Mouse (Mus musculus): ENCODE data around the gene Tcta. TPM values are rescaled to one million over a fixed set of nuclear protein-coding genes. Genes with fewer than 3 reads are reported as not detected.

The Tcta gene
- polyA plus RNA-seq, 1 experiment from 2014 or later: 38.2 TPM

DNA sequence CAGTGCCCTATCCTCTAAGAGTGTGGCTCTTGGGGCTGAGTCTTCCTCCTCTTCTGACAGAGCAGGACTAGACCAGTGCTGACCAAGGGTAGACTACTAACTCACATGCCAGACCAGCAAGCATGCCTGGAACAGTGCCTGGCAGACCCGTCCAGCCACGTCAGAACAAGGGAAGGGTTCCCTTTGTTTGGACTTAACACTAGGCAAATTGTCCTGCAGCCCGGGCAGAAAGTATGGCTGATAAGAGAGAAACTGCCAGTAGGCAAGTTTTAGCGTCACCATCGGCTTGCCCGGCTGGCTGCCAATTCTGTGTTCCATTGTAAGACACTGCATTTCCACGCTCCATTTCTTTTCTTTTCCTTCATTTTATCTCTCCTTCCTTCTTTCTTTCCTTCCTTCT lies 38.3 kb downstream of the Tcta start:
- H3K9ac ChIP-seq (ENCODE audit: low read depth, low read length): no peak overlapping the region
- no peaks in the 10 kb centered on the region for H3K36me3 ChIP-seq (ENCODE audit: control insufficient read depth, insufficient read depth, low read length)
- ATAC-seq (ENCODE audit: low read depth) (no peak), DNase-seq (ENCODE audit: low spot score) (no peak)
- 74% methylated on average over 7 of the region's 7 CpGs for WGBS
- no peak overlapping the region for H3K27ac ChIP-seq (replicated peaks; ENCODE audit: low read depth, low read length)
- no peaks in the 10 kb centered on the region for H3K9me3 ChIP-seq (ENCODE audit: control insufficient read depth, low read length)
- no peak overlapping the region for H3K4me2 ChIP-seq (ENCODE audit: low read depth, low read length)
- H3K4me1 ChIP-seq (ENCODE audit: control insufficient read depth, insufficient read depth, low read length): peaks cover 9% of the 10 kb centered on the region
- H3K4me3 ChIP-seq (ENCODE audit: low read depth, low read length): no peak overlapping the region
- H3K27me3 ChIP-seq (replicated peaks; ENCODE audit: control insufficient read depth, insufficient read depth, low read length): no peaks in the 10 kb centered on the region

DNA sequence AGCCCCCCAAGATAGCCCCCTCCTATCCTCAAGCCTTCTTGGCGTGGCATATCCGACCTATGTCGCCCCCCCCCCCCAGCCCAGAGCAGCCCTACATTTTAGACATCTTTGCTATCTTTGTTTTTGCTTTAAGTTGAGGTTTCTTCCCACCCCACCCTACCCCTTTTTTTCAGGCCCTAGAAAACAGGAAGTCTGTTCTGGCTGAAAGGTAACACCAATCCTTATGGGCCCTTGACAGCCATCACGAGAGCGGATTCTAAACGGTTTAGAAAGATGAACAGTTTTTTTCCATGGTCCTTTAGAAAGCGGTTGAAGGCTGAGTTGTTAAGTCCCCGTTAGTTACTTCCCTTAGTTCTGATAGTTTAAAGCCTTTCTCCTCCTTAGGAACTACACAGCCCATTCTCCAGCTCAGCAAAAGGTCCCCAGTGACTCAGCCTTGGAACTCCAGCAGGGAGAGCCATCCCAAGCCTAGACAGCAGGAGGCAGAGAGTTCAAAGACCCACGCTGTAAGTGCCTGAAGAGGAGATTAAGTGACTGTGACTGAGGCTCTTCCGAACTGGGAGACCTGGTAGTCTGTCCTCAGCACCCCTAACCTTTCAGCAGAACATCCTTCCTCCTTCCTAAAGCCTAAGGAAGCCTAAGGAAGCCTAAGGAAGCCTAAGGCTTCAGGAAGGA lies 39.6 kb downstream of the Tcta start:
- Histone ChIP-seq H3K4me3 (ENCODE audit: low read depth, low read length) (no peak overlapping the region), H3K9ac (ENCODE audit: low read depth, low read length) (no peak overlapping the region), H3K4me2 (ENCODE audit: low read depth, low read length) (no peak overlapping the region), H3K4me1 (ENCODE audit: control insufficient read depth, insufficient read depth, low read length) (peaks cover 22% of the 10 kb centered on the region), H3K36me3 (ENCODE audit: control insufficient read depth, insufficient read depth, low read length) (no peaks in the 10 kb centered on the region), H3K27me3 (replicated peaks; ENCODE audit: control insufficient read depth, insufficient read depth, low read length) (no peaks in the 10 kb centered on the region), H3K9me3 (ENCODE audit: control insufficient read depth, low read length) (no peaks in the 10 kb centered on the region), H3K27ac (replicated peaks; ENCODE audit: low read depth, low read length) (no peak overlapping the region)
- no peak for DNase-seq (ENCODE audit: low spot score)
- no peak for ATAC-seq (ENCODE audit: low read depth)
- 48% methylated on average over 9 of the region's 10 CpGs for WGBS

DNA sequence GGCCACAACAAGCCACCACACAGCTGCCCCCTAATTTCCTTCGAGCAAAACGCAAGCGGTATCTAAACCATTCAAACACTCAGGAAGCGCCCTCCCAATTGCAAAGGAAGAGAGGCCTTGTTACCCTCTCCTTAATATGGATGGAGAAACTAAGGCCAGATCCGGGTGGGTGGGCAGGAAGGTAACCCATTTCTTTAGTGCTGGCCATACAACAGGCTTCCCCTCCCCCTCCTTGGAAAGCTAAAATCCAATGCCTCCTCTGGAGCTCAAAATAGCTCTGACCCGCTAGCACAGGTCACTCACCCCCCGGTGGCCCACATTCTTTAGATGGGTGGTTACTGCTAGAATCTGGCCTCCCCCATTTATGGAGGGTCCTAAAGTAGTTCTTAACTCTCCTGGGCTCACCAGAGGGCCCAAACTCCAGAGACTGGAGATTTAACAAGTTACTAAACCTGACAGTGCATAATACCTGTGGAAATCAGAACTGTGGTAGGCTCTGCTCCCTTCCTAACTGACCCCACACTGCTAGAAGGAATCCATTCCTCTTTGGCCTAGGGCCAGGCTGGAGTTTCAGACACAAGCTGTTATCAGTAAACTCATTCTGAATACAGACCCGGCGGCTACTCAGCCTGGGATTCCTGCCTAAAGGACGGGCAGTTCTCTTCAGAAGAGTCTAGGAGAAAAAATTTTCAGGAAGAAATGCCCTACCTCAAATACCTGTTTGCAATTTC lies 41.6 kb downstream of the Tcta start:
- Histone ChIP-seq H3K27me3 (replicated peaks; ENCODE audit: control insufficient read depth, insufficient read depth, low read length) (no peaks in the 10 kb centered on the region), H3K4me1 (ENCODE audit: control insufficient read depth, insufficient read depth, low read length) (peaks cover 22% of the 10 kb centered on the region), H3K9ac (ENCODE audit: low read depth, low read length) (peak overlapping the region; percentile 89), H3K4me2 (ENCODE audit: low read depth, low read length) (peak overlapping the region; percentile 80), H3K27ac (replicated peaks; ENCODE audit: low read depth, low read length) (peak overlapping the region; percentile 88), H3K9me3 (ENCODE audit: control insufficient read depth, low read length) (no peaks in the 10 kb centered on the region), H3K36me3 (ENCODE audit: control insufficient read depth, insufficient read depth, low read length) (no peaks in the 10 kb centered on the region), H3K4me3 (ENCODE audit: low read depth, low read length) (peak overlapping the region; percentile 95)
- DNase-seq (ENCODE audit: low spot score) (no peak), ATAC-seq (ENCODE audit: low read depth) (no peak; the same call in 1 of the 2 replicates)
- WGBS: 10% methylated on average over 10 of the region's 10 CpGs

DNA sequence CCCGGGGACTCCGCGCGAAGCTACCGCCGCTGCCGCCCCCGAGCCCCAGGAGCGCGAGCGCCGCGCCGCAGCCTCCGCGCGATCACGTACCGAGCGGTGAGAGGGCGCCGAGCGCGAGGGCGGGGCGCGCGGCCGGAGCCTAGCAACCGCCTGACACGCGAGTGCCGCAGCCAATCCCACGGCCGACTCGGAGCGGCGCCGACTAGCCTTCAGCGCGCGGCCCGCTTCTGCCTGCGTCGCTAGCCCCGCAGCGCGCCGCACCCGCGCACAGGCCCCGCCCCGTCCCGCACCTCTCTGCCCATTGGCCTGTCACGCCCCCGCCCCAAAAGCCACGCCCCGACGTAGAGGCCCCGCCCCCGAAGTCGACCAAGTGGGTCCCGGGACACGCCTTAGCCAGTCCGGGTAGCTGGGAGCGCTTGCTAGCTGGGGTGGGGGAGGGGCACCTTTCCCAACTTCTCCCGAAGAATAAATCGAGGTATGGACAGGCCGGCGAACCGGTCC lies 42.2 kb downstream of the Tcta start, which contains the start of gene Dag1:
Gene Dag1, minus strand, starts transcription at position 269 of the 501 bp plus-strand sequence.
- peak; percentile 98 for ATAC-seq (ENCODE audit: low read depth)
- WGBS: 0% methylated on average over 14 of the region's 71 CpGs
- peaks cover 22% of the 10 kb centered on the region for H3K4me1 ChIP-seq (ENCODE audit: control insufficient read depth, insufficient read depth, low read length)

DNA sequence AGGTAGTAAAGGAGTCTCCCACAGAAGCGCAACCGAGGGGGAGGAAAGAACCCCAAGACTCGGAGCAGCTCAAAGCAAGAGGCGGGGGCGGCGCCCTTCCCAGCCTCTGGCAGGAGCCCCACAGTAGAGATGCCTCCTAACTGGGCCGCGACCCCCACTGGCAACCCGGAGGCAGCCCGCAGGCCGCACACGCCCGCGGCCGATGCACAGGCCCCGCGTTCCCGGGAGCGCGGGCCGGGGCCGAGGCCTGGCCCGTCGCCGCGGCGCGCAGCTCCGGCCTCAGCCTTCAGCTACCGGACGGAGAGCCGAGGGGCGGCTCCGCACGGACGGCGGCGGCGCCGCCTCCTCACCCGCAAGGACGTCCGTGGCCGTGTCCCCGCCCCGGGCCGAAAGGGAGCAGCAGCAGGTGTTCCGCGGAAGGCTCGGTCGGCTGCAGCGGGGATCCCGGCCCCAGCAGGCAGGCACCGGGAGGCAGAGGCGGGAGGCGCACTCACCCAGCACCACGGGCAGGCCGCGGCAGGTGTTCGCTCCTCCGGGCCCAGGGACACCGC lies 42.8 kb downstream of the Tcta start:
- no peaks in the 10 kb centered on the region for H3K9me3 ChIP-seq (ENCODE audit: control insufficient read depth, low read length)
- H3K4me2 ChIP-seq (ENCODE audit: low read depth, low read length): peak overlapping the region; percentile 80
- H3K27me3 ChIP-seq (replicated peaks; ENCODE audit: control insufficient read depth, insufficient read depth, low read length): no peaks in the 10 kb centered on the region
- peak overlapping the region; percentile 95 for H3K4me3 ChIP-seq (ENCODE audit: low read depth, low read length)
- H3K4me1 ChIP-seq (ENCODE audit: control insufficient read depth, insufficient read depth, low read length): peaks cover 22% of the 10 kb centered on the region
- ATAC-seq (ENCODE audit: low read depth): peak; percentile 56
- DNase-seq (ENCODE audit: low spot score): no peak
- H3K27ac ChIP-seq (replicated peaks; ENCODE audit: low read depth, low read length): peak overlapping the region; percentile 88
- peak overlapping the region; percentile 89 for H3K9ac ChIP-seq (ENCODE audit: low read depth, low read length)
- no peaks in the 10 kb centered on the region for H3K36me3 ChIP-seq (ENCODE audit: control insufficient read depth, insufficient read depth, low read length)
- WGBS: under 1% methylated on average over 39 of the region's 62 CpGs

More for the DNA sequence above, 42.2 kb downstream of the Tcta start, which contains the start of gene Dag1:
- H3K9ac ChIP-seq (ENCODE audit: low read depth, low read length): peak within 1 kb of the TSS; percentile 89
- H3K36me3 ChIP-seq (ENCODE audit: control insufficient read depth, insufficient read depth, low read length): no peaks in the 10 kb centered on the region
- peak within 1 kb of the TSS; percentile 88 for H3K27ac ChIP-seq (replicated peaks; ENCODE audit: low read depth, low read length)
- DNase-seq (ENCODE audit: low spot score): peak; percentile 98
- H3K27me3 ChIP-seq (replicated peaks; ENCODE audit: control insufficient read depth, insufficient read depth, low read length): no peaks in the 10 kb centered on the region
- no peaks in the 10 kb centered on the region for H3K9me3 ChIP-seq (ENCODE audit: control insufficient read depth, low read length)
- H3K4me2 ChIP-seq (ENCODE audit: low read depth, low read length): peak within 1 kb of the TSS; percentile 80
- H3K4me3 ChIP-seq (ENCODE audit: low read depth, low read length): peak within 1 kb of the TSS; percentile 95

DNA sequence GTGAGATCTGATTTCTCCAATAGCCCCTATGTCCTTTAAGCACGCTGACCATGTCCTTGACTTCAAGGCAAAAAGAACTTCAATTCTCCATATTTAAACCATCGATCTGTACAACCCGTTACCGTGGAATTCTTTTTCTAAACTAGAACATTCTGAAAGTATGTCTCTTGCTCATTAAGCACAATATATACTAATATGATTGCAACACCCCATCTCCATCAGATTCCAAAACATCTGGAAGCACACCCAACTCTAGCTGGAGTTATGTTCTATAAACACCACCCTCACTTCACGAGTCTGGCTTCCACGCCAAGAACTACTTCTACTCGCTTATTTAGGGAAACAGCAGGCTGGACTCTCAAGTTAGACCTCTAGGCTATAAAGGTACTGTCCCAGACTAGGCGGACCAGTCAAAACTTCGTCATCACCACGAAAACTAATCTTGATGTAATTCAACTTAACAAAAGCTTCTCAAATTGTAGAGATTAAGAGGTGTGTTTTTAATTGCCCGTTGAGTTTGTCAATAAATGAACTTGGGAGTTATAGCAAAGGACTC lies 43.4 kb downstream of the Tcta start:
- Histone ChIP-seq H3K27me3 (replicated peaks; ENCODE audit: control insufficient read depth, insufficient read depth, low read length) (no peaks in the 10 kb centered on the region), H3K4me3 (ENCODE audit: low read depth, low read length) (peak overlapping the region; percentile 95), H3K9me3 (ENCODE audit: control insufficient read depth, low read length) (no peaks in the 10 kb centered on the region), H3K9ac (ENCODE audit: low read depth, low read length) (peak overlapping the region; percentile 89), H3K27ac (replicated peaks; ENCODE audit: low read depth, low read length) (peak overlapping the region; percentile 88), H3K4me2 (ENCODE audit: low read depth, low read length) (peak overlapping the region; percentile 80), H3K36me3 (ENCODE audit: control insufficient read depth, insufficient read depth, low read length) (no peaks in the 10 kb centered on the region), H3K4me1 (ENCODE audit: control insufficient read depth, insufficient read depth, low read length) (peaks cover 22% of the 10 kb centered on the region)
- ATAC-seq (ENCODE audit: low read depth) (no peak), DNase-seq (ENCODE audit: low spot score) (no peak)
- 38% methylated on average over 11 of the region's 11 CpGs for WGBS

DNA sequence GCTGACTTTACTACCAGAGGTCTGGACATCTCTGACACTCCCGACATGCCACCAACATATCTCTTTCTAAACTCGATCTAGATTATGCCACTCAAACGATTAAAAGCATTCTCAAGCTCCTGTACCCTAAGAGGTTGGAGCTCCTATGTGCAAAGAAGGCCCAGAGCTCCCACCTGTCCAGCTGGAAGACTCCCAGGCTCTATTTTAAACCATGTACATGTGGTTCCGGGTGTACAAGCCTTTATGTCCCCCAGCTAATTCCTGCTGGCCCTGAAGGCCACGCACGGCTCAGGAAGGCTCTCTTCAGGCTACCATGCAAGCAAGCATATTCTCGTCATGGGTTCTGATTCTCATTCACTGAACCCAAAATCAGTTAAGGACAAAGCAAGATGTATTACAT lies 44.1 kb downstream of the Tcta start:
- 70% methylated on average over 7 of the region's 7 CpGs for WGBS
- Histone ChIP-seq H3K4me3 (ENCODE audit: low read depth, low read length) (peak overlapping the region; percentile 95), H3K27me3 (replicated peaks; ENCODE audit: control insufficient read depth, insufficient read depth, low read length) (no peaks in the 10 kb centered on the region), H3K4me1 (ENCODE audit: control insufficient read depth, insufficient read depth, low read length) (peaks cover 22% of the 10 kb centered on the region), H3K4me2 (ENCODE audit: low read depth, low read length) (peak overlapping the region; percentile 80), H3K9ac (ENCODE audit: low read depth, low read length) (no peak overlapping the region; the same call in 1 of the 2 replicates), H3K36me3 (ENCODE audit: control insufficient read depth, insufficient read depth, low read length) (no peaks in the 10 kb centered on the region), H3K27ac (replicated peaks; ENCODE audit: low read depth, low read length) (no peak overlapping the region), H3K9me3 (ENCODE audit: control insufficient read depth, low read length) (no peaks in the 10 kb centered on the region)
- ATAC-seq (ENCODE audit: low read depth) (no peak), DNase-seq (ENCODE audit: low spot score) (no peak)

DNA sequence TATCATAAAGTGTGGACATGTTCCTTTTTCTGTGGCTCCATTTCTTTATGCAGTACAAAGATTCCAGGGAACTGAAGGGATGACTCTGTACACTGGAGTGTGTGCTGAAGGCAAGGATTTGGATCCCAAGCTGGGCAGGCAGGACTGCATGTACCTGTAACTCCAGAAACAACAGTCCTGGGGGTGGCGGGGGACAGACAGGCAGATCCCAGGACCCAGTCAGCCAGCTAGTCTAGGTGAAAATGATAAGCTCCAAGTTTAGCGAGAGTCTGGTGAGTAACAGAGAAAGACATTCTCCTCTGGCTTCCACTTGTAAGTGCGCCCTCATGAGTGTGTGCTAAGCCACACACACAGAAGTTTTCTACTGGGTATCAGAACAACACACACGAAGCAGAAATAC lies 45.4 kb downstream of the Tcta start:
- Histone ChIP-seq H3K4me3 (ENCODE audit: low read depth, low read length) (no peak overlapping the region), H3K27me3 (replicated peaks; ENCODE audit: control insufficient read depth, insufficient read depth, low read length) (no peaks in the 10 kb centered on the region), H3K9me3 (ENCODE audit: control insufficient read depth, low read length) (no peaks in the 10 kb centered on the region), H3K4me2 (ENCODE audit: low read depth, low read length) (no peak overlapping the region), H3K27ac (replicated peaks; ENCODE audit: low read depth, low read length) (no peak overlapping the region), H3K36me3 (ENCODE audit: control insufficient read depth, insufficient read depth, low read length) (no peaks in the 10 kb centered on the region), H3K4me1 (ENCODE audit: control insufficient read depth, insufficient read depth, low read length) (peaks cover 22% of the 10 kb centered on the region), H3K9ac (ENCODE audit: low read depth, low read length) (no peak overlapping the region)
- DNase-seq (ENCODE audit: low spot score) (no peak), ATAC-seq (ENCODE audit: low read depth) (no peak)
- WGBS: 88% methylated on average over 4 of the region's 4 CpGs

Data from embryonic facial prominence, embryonic 14.5 days (tissue).